Mouse (Mus musculus) layer of hippocampus, postnatal 14 days (tissue): ENCODE data around the gene Fabp6. TPM values are rescaled to one million over a fixed set of nuclear protein-coding genes. Genes with fewer than 3 reads are reported as not detected.

ENCODE experiments used
- DNase-seq, 2 experiments: peaks; one replicate each; pipeline ENCODE4 v3.0.0; 2021 to 2022; ENCODE audit warnings: low spot score in 2 of 2, mixed read lengths in 1 of 2
- long read RNA-seq, 2 experiments: library from polyadenylated mRNA; stranded (forward); transcript quantifications; one replicate each; pipeline ENCODE4 v2.0.0; 2021
- total RNA-seq, 2 experiments: library from RNA; stranded (reverse); gene quantifications; 2 replicates each; pipeline ENCODE4 v1.2.3; 2021

The Fabp6 gene
- total RNA-seq, result not detected
- long read RNA-seq, experiment 1, result 0 reads
- long read RNA-seq, experiment 2, result 0 reads

GRCm38 (mm10) chr11:43601440-43601839, at the start of gene Fabp6:
Gene Fabp6, minus strand, starts transcription at chr11:43601540.
- DNase-seq, result no peak

GRCm38 (mm10) chr11:43645286-43645685, 43.9 kb upstream of the Fabp6 start:
- no peak for DNase-seq

- peak; percentile 84 for DNase-seq
Observed at GRCm38 (mm10) chr11:43643180-43643591, 41.8 kb upstream of the Fabp6 start.

- no peak for DNase-seq
Observed at GRCm38 (mm10) chr11:43638486-43638885, 37.1 kb upstream of the Fabp6 start.

- DNase-seq, result peak in 1 of 2 experiments; percentile 45
Observed at GRCm38 (mm10) chr11:43636761-43637160, 35.4 kb upstream of the Fabp6 start.

GRCm38 (mm10) chr11:43633658-43634401, 32.5 kb upstream of the Fabp6 start:
- DNase-seq, result peak in 1 of 2 experiments; percentile 64

- no peak for DNase-seq
Observed at GRCm38 (mm10) chr11:43633165-43633564, 31.8 kb upstream of the Fabp6 start.

GRCm38 (mm10) chr11:43632566-43632965, 31.2 kb upstream of the Fabp6 start:
- no peak for DNase-seq

GRCm38 (mm10) chr11:43631645-43632044, 30.3 kb upstream of the Fabp6 start:
- no peak for DNase-seq

- no peak for DNase-seq
Observed at GRCm38 (mm10) chr11:43626927-43627645, 25.7 kb upstream of the Fabp6 start.

- DNase-seq, result peak in 1 of 2 experiments; percentile 54
Observed at GRCm38 (mm10) chr11:43626300-43626926, 25.1 kb upstream of the Fabp6 start.

- peak in 1 of 2 experiments; percentile 40 for DNase-seq
Observed at GRCm38 (mm10) chr11:43624341-43624740, 23.0 kb upstream of the Fabp6 start.

- DNase-seq, result no peak
Observed at GRCm38 (mm10) chr11:43621769-43622168, 20.4 kb upstream of the Fabp6 start.

GRCm38 (mm10) chr11:43618403-43618802, 17.1 kb upstream of the Fabp6 start:
- peak in 1 of 2 experiments; percentile 36 for DNase-seq

- peak in 1 of 2 experiments; percentile 30 for DNase-seq
Observed at GRCm38 (mm10) chr11:43617924-43618323, 16.6 kb upstream of the Fabp6 start.

- DNase-seq, result peak; percentile 78 to 83
Observed at GRCm38 (mm10) chr11:43612834-43613488, 11.6 kb upstream of the Fabp6 start.

GRCm38 (mm10) chr11:43610662-43611033, 9.3 kb upstream of the Fabp6 start:
- no peak for DNase-seq

GRCm38 (mm10) chr11:43610006-43610661, 8.8 kb upstream of the Fabp6 start:
- DNase-seq, result peak in 1 of 2 experiments; percentile 42

- no peak for DNase-seq
Observed at GRCm38 (mm10) chr11:43608440-43608839, 7.1 kb upstream of the Fabp6 start.

GRCm38 (mm10) chr11:43605859-43606258, 4.5 kb upstream of the Fabp6 start:
- no peak for DNase-seq

GRCm38 (mm10) chr11:43604891-43605290, 3.6 kb upstream of the Fabp6 start:
- DNase-seq, result no peak
